Mouse (Mus musculus): ENCODE results near the gene Prkar1b. TPM values are rescaled to one million over a fixed set of nuclear protein-coding genes. Genes with fewer than 3 reads are reported as not detected.

Gene Prkar1b
- 3.4 and 4.8 TPM in 2 replicates for polyA plus RNA-seq (2014; fragmentation: Nextera tagmentation; extraction: Ambion mirVana)

DNA sequence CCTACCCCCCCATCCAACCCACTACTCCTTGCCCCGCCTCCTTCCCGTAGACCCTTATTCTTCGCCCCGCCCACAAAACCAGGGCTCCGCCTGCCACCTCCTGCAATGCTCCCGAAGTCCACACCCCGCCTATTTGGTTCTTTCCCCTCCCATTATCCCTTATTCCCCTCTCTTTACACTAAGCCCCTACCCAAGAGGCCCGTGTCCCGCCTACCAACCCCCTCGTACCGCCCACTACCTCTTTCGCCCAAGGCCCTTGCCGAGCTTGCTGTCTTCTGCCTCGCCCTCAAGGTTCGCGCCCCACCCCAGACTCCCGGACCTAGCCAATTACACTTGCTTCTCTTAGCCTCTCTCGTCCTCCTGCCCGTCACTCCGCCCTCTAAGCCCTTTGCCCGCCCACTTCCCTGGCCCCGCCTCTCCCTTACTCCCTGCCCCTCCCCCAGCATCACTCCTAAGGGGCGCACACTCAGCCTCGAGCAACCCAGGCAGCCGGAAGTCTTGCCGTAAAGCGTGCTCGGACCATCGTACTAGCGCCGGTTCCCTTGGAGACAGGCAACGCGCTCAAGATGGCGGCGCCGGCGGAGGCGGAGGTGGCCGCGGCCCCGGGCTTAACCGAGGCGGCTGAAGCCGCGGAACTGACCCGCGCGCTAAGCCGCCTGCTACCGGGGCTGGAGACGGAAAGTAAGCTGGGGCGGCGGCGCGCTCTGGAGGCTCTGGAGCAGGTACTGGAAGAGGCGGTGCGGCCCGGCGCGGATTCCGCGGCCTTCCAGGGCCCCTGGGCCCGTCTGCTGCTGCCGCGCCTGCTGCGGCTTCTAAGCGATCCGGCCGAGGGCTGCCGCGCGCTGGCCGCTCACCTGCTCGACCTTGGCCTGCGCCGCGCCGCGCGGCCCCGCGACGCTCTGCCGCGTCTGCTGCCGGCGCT is at the start of gene Prkar1b, which contains the start of gene Dnaaf5:
Gene Prkar1b (minus strand): TSS at position 321 of the 922 bp plus-strand sequence.
Gene Dnaaf5 (plus strand): TSS at position 543 of the 922 bp plus-strand sequence.
- H3K9ac ChIP-seq (ENCODE audit: low read length): peak within 1 kb of the TSS; percentile 78
- WGBS: under 1% methylated on average over 82 of the region's 87 CpGs
- no peaks in the 10 kb centered on the region for H3K27me3 ChIP-seq (ENCODE audit: control insufficient read depth, insufficient read depth, low read length)
- peak within 1 kb of the TSS; percentile 82 for H3K4me3 ChIP-seq (ENCODE audit: low read depth, low read length)
- H3K27ac ChIP-seq (replicated peaks; ENCODE audit: low read depth, low read length): peak within 1 kb of the TSS; percentile 33; the same call in 1 of the 2 replicates
- peak; percentile 96 for ATAC-seq (ENCODE audit: insufficient number of reproducible peaks, low FRiP score, low TSS enrichment, low read depth)
- H3K4me2 ChIP-seq (ENCODE audit: low read depth, severe bottlenecking): peak within 1 kb of the TSS; percentile 74
- DNase-seq (ENCODE audit: low spot score): peak; percentile 99
- peaks cover 11% of the 10 kb centered on the region for H3K4me1 ChIP-seq (ENCODE audit: control insufficient read depth, insufficient read depth, low read length)
- peaks cover 1% of the 10 kb centered on the region; the same call in 1 of the 2 replicates for H3K36me3 ChIP-seq (ENCODE audit: control insufficient read depth, insufficient read depth, low read length)
- no peaks in the 10 kb centered on the region for H3K9me3 ChIP-seq (ENCODE audit: control insufficient read depth, low read length)

DNA sequence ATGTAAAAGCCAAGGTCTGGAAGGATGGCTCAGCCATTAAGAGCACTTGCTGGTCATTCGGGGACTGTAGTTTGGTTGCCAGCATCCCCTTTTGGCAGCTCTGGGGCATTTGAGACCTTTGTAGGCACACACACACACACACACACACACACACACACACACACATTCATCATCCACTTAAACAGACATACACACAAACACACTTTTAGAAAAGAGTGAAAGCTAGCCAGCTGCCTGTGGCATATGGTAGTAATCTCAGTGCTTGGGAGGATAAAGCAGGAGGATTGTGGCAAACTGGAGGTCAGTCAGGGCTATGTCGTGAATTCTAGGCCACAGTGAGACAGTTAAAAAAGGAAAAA is 49.8 kb upstream of the Prkar1b start:
- Histone ChIP-seq H3K36me3 (ENCODE audit: control insufficient read depth, insufficient read depth, low read length) (no peaks in the 10 kb centered on the region), H3K4me1 (ENCODE audit: control insufficient read depth, insufficient read depth, low read length) (peaks cover 9% of the 10 kb centered on the region), H3K4me3 (ENCODE audit: low read depth, low read length) (peak overlapping the region; percentile 97), H3K9me3 (ENCODE audit: control insufficient read depth, low read length) (no peaks in the 10 kb centered on the region), H3K27ac (replicated peaks; ENCODE audit: low read depth, low read length) (peak overlapping the region; percentile 24; the same call in 1 of the 2 replicates), H3K9ac (ENCODE audit: low read length) (peak overlapping the region; percentile 58), H3K4me2 (ENCODE audit: low read depth, severe bottlenecking) (peak overlapping the region; percentile 85), H3K27me3 (ENCODE audit: control insufficient read depth, insufficient read depth, low read length) (no peaks in the 10 kb centered on the region)
- ATAC-seq (ENCODE audit: insufficient number of reproducible peaks, low FRiP score, low TSS enrichment, low read depth) (no peak), DNase-seq (ENCODE audit: low spot score) (no peak)
- WGBS: 40% methylated on average over 2 of the region's 2 CpGs

DNA sequence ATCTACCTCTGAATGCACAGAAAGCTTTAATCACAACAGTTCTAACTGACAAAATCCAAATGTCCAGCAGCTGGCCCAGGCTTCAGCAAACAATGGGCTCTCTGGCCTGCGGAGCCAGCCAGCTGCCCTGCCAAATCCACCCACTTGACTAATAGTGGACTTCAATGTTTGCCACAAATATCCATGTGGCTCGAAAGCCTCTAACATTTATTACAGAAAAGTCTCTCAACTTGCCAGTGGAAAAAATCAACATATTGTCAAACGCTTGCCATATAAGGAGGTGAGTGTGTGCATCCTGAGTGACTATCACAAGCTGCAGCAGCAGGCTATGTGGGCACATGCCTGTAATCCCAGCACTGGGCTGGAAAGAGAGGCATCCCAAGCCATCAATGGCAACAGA is 49.0 kb upstream of the Prkar1b start:
- H3K27ac ChIP-seq (replicated peaks; ENCODE audit: low read depth, low read length): no peak overlapping the region
- no peak overlapping the region for H3K4me3 ChIP-seq (ENCODE audit: low read depth, low read length)
- no peaks in the 10 kb centered on the region for H3K27me3 ChIP-seq (ENCODE audit: control insufficient read depth, insufficient read depth, low read length)
- H3K9ac ChIP-seq (ENCODE audit: low read length): no peak overlapping the region
- DNase-seq (ENCODE audit: low spot score) (no peak), ATAC-seq (ENCODE audit: insufficient number of reproducible peaks, low FRiP score, low TSS enrichment, low read depth) (no peak)
- WGBS: 94% methylated on average over 3 of the region's 3 CpGs
- H3K4me1 ChIP-seq (ENCODE audit: control insufficient read depth, insufficient read depth, low read length): peaks cover 9% of the 10 kb centered on the region
- no peaks in the 10 kb centered on the region for H3K36me3 ChIP-seq (ENCODE audit: control insufficient read depth, insufficient read depth, low read length)
- H3K9me3 ChIP-seq (ENCODE audit: control insufficient read depth, low read length): no peaks in the 10 kb centered on the region
- no peak overlapping the region for H3K4me2 ChIP-seq (ENCODE audit: low read depth, severe bottlenecking)

DNA sequence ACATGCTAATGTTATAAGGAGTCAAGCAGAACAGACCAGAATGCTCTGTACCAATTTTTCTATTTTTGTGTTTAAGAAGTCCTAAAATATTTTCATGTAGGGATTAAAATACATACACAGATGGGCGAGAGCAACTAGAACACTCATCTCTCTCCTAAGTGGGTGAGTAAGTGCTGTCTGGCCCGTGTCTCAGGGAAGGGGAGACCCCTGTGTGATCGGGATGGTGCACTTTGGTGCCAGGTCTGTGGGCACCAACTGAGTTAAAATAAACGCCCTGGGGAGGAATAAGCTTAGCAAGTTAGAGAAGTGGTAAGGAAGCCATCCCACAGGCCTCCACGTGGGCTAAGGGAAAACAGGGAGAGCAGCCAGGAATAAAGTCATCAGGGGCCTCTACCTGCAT is 41.2 kb upstream of the Prkar1b start:
- Histone ChIP-seq H3K4me1 (ENCODE audit: control insufficient read depth, insufficient read depth, low read length) (no peaks in the 10 kb centered on the region), H3K4me3 (ENCODE audit: low read depth, low read length) (no peak overlapping the region), H3K36me3 (ENCODE audit: control insufficient read depth, insufficient read depth, low read length) (no peaks in the 10 kb centered on the region; the same call in 1 of the 2 replicates), H3K9me3 (ENCODE audit: control insufficient read depth, low read length) (no peaks in the 10 kb centered on the region), H3K4me2 (ENCODE audit: low read depth, severe bottlenecking) (no peak overlapping the region), H3K9ac (ENCODE audit: low read length) (no peak overlapping the region), H3K27me3 (ENCODE audit: control insufficient read depth, insufficient read depth, low read length) (no peaks in the 10 kb centered on the region), H3K27ac (replicated peaks; ENCODE audit: low read depth, low read length) (no peak overlapping the region)
- no peak for ATAC-seq (ENCODE audit: insufficient number of reproducible peaks, low FRiP score, low TSS enrichment, low read depth)
- no peak for DNase-seq (ENCODE audit: low spot score)
- 80% methylated on average over 5 of the region's 5 CpGs for WGBS

DNA sequence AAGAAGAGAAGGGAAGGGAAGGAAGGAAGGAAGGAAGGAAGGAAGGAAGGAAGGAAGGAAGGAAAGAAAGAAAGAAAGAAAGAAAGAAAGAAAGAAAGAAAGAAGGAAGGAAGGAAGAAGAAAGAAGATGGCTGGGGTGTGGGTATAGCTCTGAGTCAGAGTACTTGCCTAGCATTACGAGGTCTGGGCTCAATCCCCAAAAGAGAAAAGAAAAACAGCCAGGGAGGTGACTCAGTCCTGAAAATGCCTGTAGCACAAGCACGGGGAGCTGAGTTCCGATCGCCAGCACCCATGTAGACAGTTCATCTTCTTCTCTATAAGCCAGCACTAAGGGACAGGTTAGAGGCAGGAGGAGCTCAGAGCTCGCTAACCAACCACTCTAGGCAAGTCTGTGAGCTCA is 39.9 kb upstream of the Prkar1b start:
- Histone ChIP-seq H3K4me2 (ENCODE audit: low read depth, severe bottlenecking) (no peak overlapping the region), H3K36me3 (ENCODE audit: control insufficient read depth, insufficient read depth, low read length) (peaks cover 2% of the 10 kb centered on the region; the same call in 1 of the 2 replicates), H3K4me3 (ENCODE audit: low read depth, low read length) (no peak overlapping the region), H3K27me3 (ENCODE audit: control insufficient read depth, insufficient read depth, low read length) (no peaks in the 10 kb centered on the region), H3K27ac (replicated peaks; ENCODE audit: low read depth, low read length) (no peak overlapping the region), H3K4me1 (ENCODE audit: control insufficient read depth, insufficient read depth, low read length) (no peaks in the 10 kb centered on the region), H3K9ac (ENCODE audit: low read length) (no peak overlapping the region), H3K9me3 (ENCODE audit: control insufficient read depth, low read length) (no peaks in the 10 kb centered on the region)
- no peak for DNase-seq (ENCODE audit: low spot score)
- no peak for ATAC-seq (ENCODE audit: insufficient number of reproducible peaks, low FRiP score, low TSS enrichment, low read depth)
- 89% methylated on average over 5 of the region's 5 CpGs for WGBS

DNA sequence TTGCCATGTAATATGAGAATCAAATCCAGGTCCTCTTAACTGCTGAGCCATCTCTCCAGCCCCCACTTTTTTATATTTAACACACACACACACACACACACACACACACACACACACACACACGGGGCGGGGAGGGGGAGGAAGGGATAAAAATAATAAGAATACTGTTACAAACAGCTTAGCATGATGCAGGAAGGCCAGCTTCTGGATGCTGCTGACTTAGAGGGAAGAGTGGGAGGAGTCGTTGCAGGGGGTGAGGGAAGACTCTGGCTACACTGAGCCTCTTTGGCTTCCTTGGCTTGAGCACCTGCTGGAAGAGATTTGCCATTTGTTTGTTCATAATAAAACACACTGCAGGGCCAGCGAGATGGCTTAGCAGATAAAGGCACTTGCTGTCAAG is 35.1 kb upstream of the Prkar1b start:
- no peaks in the 10 kb centered on the region for H3K4me1 ChIP-seq (ENCODE audit: control insufficient read depth, insufficient read depth, low read length)
- no peak overlapping the region for H3K4me2 ChIP-seq (ENCODE audit: low read depth, severe bottlenecking)
- H3K27me3 ChIP-seq (ENCODE audit: control insufficient read depth, insufficient read depth, low read length): no peaks in the 10 kb centered on the region
- H3K9ac ChIP-seq (ENCODE audit: low read length): no peak overlapping the region
- peaks cover 5% of the 10 kb centered on the region; the same call in 1 of the 2 replicates for H3K36me3 ChIP-seq (ENCODE audit: control insufficient read depth, insufficient read depth, low read length)
- WGBS: 90% methylated on average over 4 of the region's 4 CpGs
- ATAC-seq (ENCODE audit: insufficient number of reproducible peaks, low FRiP score, low TSS enrichment, low read depth): no peak
- H3K9me3 ChIP-seq (ENCODE audit: control insufficient read depth, low read length): no peaks in the 10 kb centered on the region
- H3K4me3 ChIP-seq (ENCODE audit: low read depth, low read length): no peak overlapping the region
- DNase-seq (ENCODE audit: low spot score): no peak
- H3K27ac ChIP-seq (replicated peaks; ENCODE audit: low read depth, low read length): no peak overlapping the region

DNA sequence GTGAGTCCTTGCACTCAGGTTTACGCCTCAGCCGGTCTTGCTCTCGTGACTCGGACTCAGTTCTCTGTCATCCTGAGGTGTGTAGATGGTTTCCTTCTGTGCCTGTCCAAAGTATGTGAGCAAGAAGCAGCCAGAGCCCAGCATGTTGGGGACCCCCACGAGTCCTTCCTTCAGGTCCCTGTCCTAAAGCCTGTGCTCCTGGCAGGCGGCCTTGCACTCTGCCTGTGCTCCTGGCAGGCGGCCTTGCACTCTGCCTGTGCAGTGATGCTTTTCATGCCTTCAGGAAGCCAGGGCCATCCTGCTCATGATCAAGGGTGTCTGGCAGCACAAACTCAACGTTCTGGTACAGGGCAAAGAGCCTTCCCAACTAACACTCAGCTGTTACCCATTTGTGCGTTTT is 33.8 kb upstream of the Prkar1b start:
- H3K9ac ChIP-seq (ENCODE audit: low read length): no peak overlapping the region
- no peaks in the 10 kb centered on the region for H3K9me3 ChIP-seq (ENCODE audit: control insufficient read depth, low read length)
- no peaks in the 10 kb centered on the region for H3K27me3 ChIP-seq (ENCODE audit: control insufficient read depth, insufficient read depth, low read length)
- no peak for DNase-seq (ENCODE audit: low spot score)
- no peak overlapping the region for H3K27ac ChIP-seq (replicated peaks; ENCODE audit: low read depth, low read length)
- peaks cover 5% of the 10 kb centered on the region; the same call in 1 of the 2 replicates for H3K36me3 ChIP-seq (ENCODE audit: control insufficient read depth, insufficient read depth, low read length)
- H3K4me1 ChIP-seq (ENCODE audit: control insufficient read depth, insufficient read depth, low read length): no peaks in the 10 kb centered on the region
- no peak overlapping the region for H3K4me2 ChIP-seq (ENCODE audit: low read depth, severe bottlenecking)
- no peak overlapping the region for H3K4me3 ChIP-seq (ENCODE audit: low read depth, low read length)
- WGBS: 93% methylated on average over 9 of the region's 9 CpGs
- ATAC-seq (ENCODE audit: insufficient number of reproducible peaks, low FRiP score, low TSS enrichment, low read depth): no peak

DNA sequence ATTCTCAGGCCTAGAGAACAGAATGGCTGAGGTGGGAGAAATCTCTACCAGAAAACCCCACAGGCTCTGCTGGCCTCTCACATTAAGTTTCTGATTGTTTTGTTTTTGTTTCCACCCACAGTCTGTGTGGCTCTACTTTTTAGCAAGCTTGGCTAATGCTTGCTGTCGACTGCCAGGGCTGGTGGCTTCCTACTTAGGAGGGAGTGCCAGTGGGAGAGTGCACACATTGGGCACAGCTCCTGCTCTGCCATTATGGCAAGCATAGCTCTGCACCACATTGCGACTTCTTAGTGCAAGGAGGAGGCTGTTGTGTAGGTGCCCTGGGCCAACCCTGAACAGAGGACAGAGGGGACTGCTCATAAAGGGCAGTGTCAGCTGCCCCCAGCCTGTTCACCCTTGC is 33.3 kb upstream of the Prkar1b start:
- H3K27ac ChIP-seq (replicated peaks; ENCODE audit: low read depth, low read length): no peak overlapping the region
- ATAC-seq (ENCODE audit: insufficient number of reproducible peaks, low FRiP score, low TSS enrichment, low read depth): no peak

More for the DNA sequence above, 33.3 kb upstream of the Prkar1b start:
- DNase-seq (ENCODE audit: low spot score): no peak
- Histone ChIP-seq H3K9ac (ENCODE audit: low read length) (no peak overlapping the region), H3K4me1 (ENCODE audit: control insufficient read depth, insufficient read depth, low read length) (no peaks in the 10 kb centered on the region), H3K9me3 (ENCODE audit: control insufficient read depth, low read length) (no peaks in the 10 kb centered on the region), H3K4me2 (ENCODE audit: low read depth, severe bottlenecking) (no peak overlapping the region), H3K4me3 (ENCODE audit: low read depth, low read length) (no peak overlapping the region), H3K27me3 (ENCODE audit: control insufficient read depth, insufficient read depth, low read length) (no peaks in the 10 kb centered on the region), H3K36me3 (ENCODE audit: control insufficient read depth, insufficient read depth, low read length) (peaks cover 5% of the 10 kb centered on the region; the same call in 1 of the 2 replicates)
- 88% methylated on average over 2 of the region's 2 CpGs for WGBS
